ENCODE assay signal across 14 mouse cellular contexts in genomic region chr8:106812560-106812959, GRCm38 (mm10).
"Had no signal": no experiment of that assay in that cellular context is flagged by ENCODE, and none has a peak within 500 bp of the region (broad histone marks: within the 10 kb centered on the region; RNA-seq: fewer than 3 reads in every experiment).

No protein-coding gene starts in this region.

- H3K27ac ChIP-seq: kidney, embryonic 15.5 days; left cerebral cortex, adult 2 months; liver, embryonic 14.5 days had no signal

- DNase-seq: kidney, adult 11 months; kidney, adult 8-10 months; kidney, postnatal 10 days; kidney, postnatal 36 days; layer of hippocampus, postnatal 36 days; lung, embryonic 14.5 days; midbrain, embryonic 14.5 days; thymus, adult 2 months; thymus, postnatal 14 days; thymus, postnatal 4 days had no signal

- H3K9me3 ChIP-seq: kidney, embryonic 15.5 days had no signal

- H3K4me2 ChIP-seq: kidney, embryonic 15.5 days; lung, embryonic 14.5 days; midbrain, embryonic 11.5 days had no signal

- H3K9ac ChIP-seq: kidney, embryonic 15.5 days; liver, embryonic 14.5 days; lung, embryonic 14.5 days had no signal

- H3K4me3 ChIP-seq: kidney, embryonic 15.5 days; left cerebral cortex, adult 2 months had no signal

- H3K27me3 ChIP-seq: kidney, embryonic 15.5 days had no signal
